Mouse (Mus musculus): ENCODE measurements around the gene Mroh2a. TPM values are rescaled to one million over a fixed set of nuclear protein-coding genes. Genes with fewer than 3 reads are reported as not detected.
A peak's percentile ranks its signal among the peaks of the same experiment; 100 is the strongest.

Gene Mroh2a
- polyA plus RNA-seq, 1 experiment from 2014 or later = 0.88 TPM

GRCm38 (mm10) chr1:88240579-88240978 is 13.8 kb downstream of the Mroh2a start:
- 0 out of 2 replicates have a peak, but pooled peaks have one; percentile 7 for ATAC-seq
- Histone ChIP-seq H3K27me3 (replicated peaks; ENCODE audit: control insufficient read depth, insufficient read depth, low read length) (no peaks in the 10 kb centered on the region), H3K4me1 (ENCODE audit: control insufficient read depth, insufficient read depth, low read length) (no peaks in the 10 kb centered on the region), H3K4me3 (ENCODE audit: low read length) (no peak overlapping the region), H3K4me2 (ENCODE audit: low read depth, low read length) (no peak overlapping the region), H3K27ac (ENCODE audit: low read length) (no peak overlapping the region), H3K36me3 (ENCODE audit: control insufficient read depth, insufficient read depth, low read length) (no peaks in the 10 kb centered on the region), H3K9ac (ENCODE audit: low read depth, low read length) (no peak overlapping the region), H3K9me3 (ENCODE audit: control insufficient read depth, low read length) (peaks cover 66% of the 10 kb centered on the region)
- WGBS = 72% methylated on average over 4 of the region's 4 CpGs

GRCm38 (mm10) chr1:88243861-88244260 is 17.1 kb downstream of the Mroh2a start:
- Histone ChIP-seq H3K9ac (ENCODE audit: low read depth, low read length) (no peak overlapping the region), H3K36me3 (ENCODE audit: control insufficient read depth, insufficient read depth, low read length) (no peaks in the 10 kb centered on the region), H3K4me2 (ENCODE audit: low read depth, low read length) (no peak overlapping the region), H3K4me1 (ENCODE audit: control insufficient read depth, insufficient read depth, low read length) (no peaks in the 10 kb centered on the region), H3K27ac (ENCODE audit: low read length) (no peak overlapping the region), H3K9me3 (ENCODE audit: control insufficient read depth, low read length) (peaks cover 51% of the 10 kb centered on the region), H3K4me3 (ENCODE audit: low read length) (no peak overlapping the region), H3K27me3 (replicated peaks; ENCODE audit: control insufficient read depth, insufficient read depth, low read length) (no peaks in the 10 kb centered on the region)
- 65% methylated on average over 5 of the region's 5 CpGs for WGBS
- ATAC-seq = no peak

GRCm38 (mm10) chr1:88245881-88246280 is 19.1 kb downstream of the Mroh2a start:
- H3K27ac ChIP-seq (ENCODE audit: low read length) = no peak overlapping the region
- H3K27me3 ChIP-seq (replicated peaks; ENCODE audit: control insufficient read depth, insufficient read depth, low read length) = no peaks in the 10 kb centered on the region
- peaks cover 60% of the 10 kb centered on the region for H3K9me3 ChIP-seq (ENCODE audit: control insufficient read depth, low read length)
- no peak overlapping the region for H3K9ac ChIP-seq (ENCODE audit: low read depth, low read length)
- peak; percentile 5; the same call in 1 of the 2 replicates for ATAC-seq
- H3K36me3 ChIP-seq (ENCODE audit: control insufficient read depth, insufficient read depth, low read length) = no peaks in the 10 kb centered on the region
- H3K4me2 ChIP-seq (ENCODE audit: low read depth, low read length) = no peak overlapping the region
- H3K4me1 ChIP-seq (ENCODE audit: control insufficient read depth, insufficient read depth, low read length) = no peaks in the 10 kb centered on the region
- no peak overlapping the region for H3K4me3 ChIP-seq (ENCODE audit: low read length)
- WGBS = 77% methylated on average over 6 of the region's 6 CpGs

GRCm38 (mm10) chr1:88246386-88246785 is 19.6 kb downstream of the Mroh2a start:
- H3K9ac ChIP-seq (ENCODE audit: low read depth, low read length) = no peak overlapping the region
- WGBS = 49% methylated on average over 6 of the region's 6 CpGs
- no peak overlapping the region for H3K27ac ChIP-seq (ENCODE audit: low read length)
- no peak overlapping the region for H3K4me2 ChIP-seq (ENCODE audit: low read depth, low read length)
- no peak for ATAC-seq
- H3K4me3 ChIP-seq (ENCODE audit: low read length) = no peak overlapping the region
- H3K27me3 ChIP-seq (replicated peaks; ENCODE audit: control insufficient read depth, insufficient read depth, low read length) = no peaks in the 10 kb centered on the region
- no peaks in the 10 kb centered on the region for H3K4me1 ChIP-seq (ENCODE audit: control insufficient read depth, insufficient read depth, low read length)
- H3K36me3 ChIP-seq (ENCODE audit: control insufficient read depth, insufficient read depth, low read length) = no peaks in the 10 kb centered on the region
- peaks cover 58% of the 10 kb centered on the region for H3K9me3 ChIP-seq (ENCODE audit: control insufficient read depth, low read length)

- ATAC-seq = no peak
- H3K9me3 ChIP-seq (ENCODE audit: control insufficient read depth, low read length) = peaks cover 51% of the 10 kb centered on the region
- H3K4me2 ChIP-seq (ENCODE audit: low read depth, low read length) = no peak overlapping the region
- H3K36me3 ChIP-seq (ENCODE audit: control insufficient read depth, insufficient read depth, low read length) = no peaks in the 10 kb centered on the region
- 58% methylated on average over 2 of the region's 2 CpGs for WGBS
- H3K27me3 ChIP-seq (replicated peaks; ENCODE audit: control insufficient read depth, insufficient read depth, low read length) = no peaks in the 10 kb centered on the region
- H3K27ac ChIP-seq (ENCODE audit: low read length) = no peak overlapping the region
- no peaks in the 10 kb centered on the region for H3K4me1 ChIP-seq (ENCODE audit: control insufficient read depth, insufficient read depth, low read length)
- no peak overlapping the region for H3K4me3 ChIP-seq (ENCODE audit: low read length)
- no peak overlapping the region for H3K9ac ChIP-seq (ENCODE audit: low read depth, low read length)
Observed at GRCm38 (mm10) chr1:88247660-88248059, 20.9 kb downstream of the Mroh2a start.

GRCm38 (mm10) chr1:88248658-88249057 is 21.9 kb downstream of the Mroh2a start:
- H3K4me1 ChIP-seq (ENCODE audit: control insufficient read depth, insufficient read depth, low read length) = no peaks in the 10 kb centered on the region
- H3K9ac ChIP-seq (ENCODE audit: low read depth, low read length) = no peak overlapping the region
- H3K36me3 ChIP-seq (ENCODE audit: control insufficient read depth, insufficient read depth, low read length) = no peaks in the 10 kb centered on the region
- H3K27ac ChIP-seq (ENCODE audit: low read length) = no peak overlapping the region
- H3K4me2 ChIP-seq (ENCODE audit: low read depth, low read length) = no peak overlapping the region
- ATAC-seq = no peak
- no peaks in the 10 kb centered on the region for H3K27me3 ChIP-seq (replicated peaks; ENCODE audit: control insufficient read depth, insufficient read depth, low read length)
- WGBS = 68% methylated on average over 4 of the region's 4 CpGs
- H3K9me3 ChIP-seq (ENCODE audit: control insufficient read depth, low read length) = peaks cover 44% of the 10 kb centered on the region
- no peak overlapping the region for H3K4me3 ChIP-seq (ENCODE audit: low read length)

GRCm38 (mm10) chr1:88249596-88249995 is 22.8 kb downstream of the Mroh2a start:
- Histone ChIP-seq H3K9me3 (ENCODE audit: control insufficient read depth, low read length) (peaks cover 38% of the 10 kb centered on the region), H3K4me2 (ENCODE audit: low read depth, low read length) (no peak overlapping the region), H3K4me3 (ENCODE audit: low read length) (no peak overlapping the region), H3K27ac (ENCODE audit: low read length) (no peak overlapping the region), H3K9ac (ENCODE audit: low read depth, low read length) (no peak overlapping the region), H3K4me1 (ENCODE audit: control insufficient read depth, insufficient read depth, low read length) (no peaks in the 10 kb centered on the region), H3K27me3 (replicated peaks; ENCODE audit: control insufficient read depth, insufficient read depth, low read length) (no peaks in the 10 kb centered on the region), H3K36me3 (ENCODE audit: control insufficient read depth, insufficient read depth, low read length) (no peaks in the 10 kb centered on the region)
- ATAC-seq = no peak
- 76% methylated on average over 7 of the region's 7 CpGs for WGBS

- Histone ChIP-seq H3K36me3 (ENCODE audit: control insufficient read depth, insufficient read depth, low read length) (no peaks in the 10 kb centered on the region), H3K4me1 (ENCODE audit: control insufficient read depth, insufficient read depth, low read length) (no peaks in the 10 kb centered on the region), H3K9me3 (ENCODE audit: control insufficient read depth, low read length) (peaks cover 34% of the 10 kb centered on the region), H3K4me3 (ENCODE audit: low read length) (no peak overlapping the region), H3K4me2 (ENCODE audit: low read depth, low read length) (no peak overlapping the region), H3K27ac (ENCODE audit: low read length) (no peak overlapping the region), H3K27me3 (replicated peaks; ENCODE audit: control insufficient read depth, insufficient read depth, low read length) (no peaks in the 10 kb centered on the region), H3K9ac (ENCODE audit: low read depth, low read length) (no peak overlapping the region)
- ATAC-seq = no peak
- WGBS = 79% methylated on average over 5 of the region's 5 CpGs
Observed at GRCm38 (mm10) chr1:88250023-88250422, 23.2 kb downstream of the Mroh2a start.

GRCm38 (mm10) chr1:88253106-88253505 is 26.3 kb downstream of the Mroh2a start:
- no peaks in the 10 kb centered on the region for H3K36me3 ChIP-seq (ENCODE audit: control insufficient read depth, insufficient read depth, low read length)
- H3K4me3 ChIP-seq (ENCODE audit: low read length) = no peak overlapping the region
- peak; percentile 22 for ATAC-seq
- H3K9me3 ChIP-seq (ENCODE audit: control insufficient read depth, low read length) = peaks cover 35% of the 10 kb centered on the region
- H3K4me2 ChIP-seq (ENCODE audit: low read depth, low read length) = no peak overlapping the region
- no peak overlapping the region for H3K27ac ChIP-seq (ENCODE audit: low read length)
- whole genome bisulfite sequencing = 73% methylated on average over 8 of the region's 8 CpGs
- no peak overlapping the region for H3K9ac ChIP-seq (ENCODE audit: low read depth, low read length)
- H3K4me1 ChIP-seq (ENCODE audit: control insufficient read depth, insufficient read depth, low read length) = no peaks in the 10 kb centered on the region
- no peaks in the 10 kb centered on the region for H3K27me3 ChIP-seq (replicated peaks; ENCODE audit: control insufficient read depth, insufficient read depth, low read length)

- peak; percentile 52 for ATAC-seq
- no peak overlapping the region for H3K27ac ChIP-seq (ENCODE audit: low read length)
- H3K4me2 ChIP-seq (ENCODE audit: low read depth, low read length) = no peak overlapping the region
- no peaks in the 10 kb centered on the region for H3K36me3 ChIP-seq (ENCODE audit: control insufficient read depth, insufficient read depth, low read length)
- no peak overlapping the region for H3K4me3 ChIP-seq (ENCODE audit: low read length)
- H3K9me3 ChIP-seq (ENCODE audit: control insufficient read depth, low read length) = peaks cover 34% of the 10 kb centered on the region
- no peak overlapping the region for H3K9ac ChIP-seq (ENCODE audit: low read depth, low read length)
- H3K27me3 ChIP-seq (replicated peaks; ENCODE audit: control insufficient read depth, insufficient read depth, low read length) = no peaks in the 10 kb centered on the region
- H3K4me1 ChIP-seq (ENCODE audit: control insufficient read depth, insufficient read depth, low read length) = no peaks in the 10 kb centered on the region
- 71% methylated on average over 6 of the region's 6 CpGs for WGBS
Observed at GRCm38 (mm10) chr1:88253540-88253939, 26.8 kb downstream of the Mroh2a start.

Data from intestine, embryonic 16.5 days (tissue).